Mouse (Mus musculus): ENCODE measurements around the gene Tas2r106.

Gene Tas2r106

GRCm38 (mm10) chr6:131678786-131679185, at the start of gene Tas2r106:
TSS of gene Tas2r106 (minus strand) at chr6:131678886.
- no peak for ATAC-seq (ENCODE audit: insufficient number of reproducible peaks, low FRiP score, low TSS enrichment)

- ATAC-seq (ENCODE audit: insufficient number of reproducible peaks, low FRiP score, low TSS enrichment): no peak
Observed at GRCm38 (mm10) chr6:131712803-131713202, 34.1 kb upstream of the Tas2r106 start.

GRCm38 (mm10) chr6:131689963-131690362, 11.3 kb upstream of the Tas2r106 start, which contains the start of gene Tas2r114:
TSS of gene Tas2r114 (minus strand) at chr6:131690063.
- ATAC-seq (ENCODE audit: insufficient number of reproducible peaks, low FRiP score, low TSS enrichment): no peak

- no peak for ATAC-seq (ENCODE audit: insufficient number of reproducible peaks, low FRiP score, low TSS enrichment)
Observed at GRCm38 (mm10) chr6:131687395-131687794, 8.7 kb upstream of the Tas2r106 start, which contains the start of gene Tas2r105. TSS of gene Tas2r105 (minus strand) at chr6:131687495.

- ATAC-seq (ENCODE audit: insufficient number of reproducible peaks, low FRiP score, low TSS enrichment): no peak
Observed at GRCm38 (mm10) chr6:131685644-131686043, 7.0 kb upstream of the Tas2r106 start, which contains the start of gene Tas2r104. TSS of gene Tas2r104 (minus strand) at chr6:131685744.

GRCm38 (mm10) chr6:131660049-131660448, 18.6 kb downstream of the Tas2r106 start, which contains the start of gene Tas2r107:
TSS of gene Tas2r107 (minus strand) at chr6:131660149.
- ATAC-seq (ENCODE audit: insufficient number of reproducible peaks, low FRiP score, low TSS enrichment): no peak

GRCm38 (mm10) chr6:131630812-131631211, 47.9 kb downstream of the Tas2r106 start, which contains the start of gene Tas2r130:
TSS of gene Tas2r130 (minus strand) at chr6:131630912.
- no peak for ATAC-seq (ENCODE audit: insufficient number of reproducible peaks, low FRiP score, low TSS enrichment)
